Mouse (Mus musculus) heart, adult 8-10 months (tissue): Measurements from ENCODE around the gene Slc6a16. TPM values are rescaled to one million over a fixed set of nuclear protein-coding genes. Genes with fewer than 3 reads are reported as not detected.

ENCODE experiments used
- DNase-seq: peaks from one replicate; pipeline ENCODE4 v3.0.0; 2022; ENCODE audit warnings: low spot score
- total RNA-seq, 4 experiments: library from RNA; stranded (reverse); gene quantifications; 2 replicates each; pipeline ENCODE4 v1.2.4; 2022

The Slc6a16 gene
- total RNA-seq, 4 experiments from 2014 or later, result not detected

DNA sequence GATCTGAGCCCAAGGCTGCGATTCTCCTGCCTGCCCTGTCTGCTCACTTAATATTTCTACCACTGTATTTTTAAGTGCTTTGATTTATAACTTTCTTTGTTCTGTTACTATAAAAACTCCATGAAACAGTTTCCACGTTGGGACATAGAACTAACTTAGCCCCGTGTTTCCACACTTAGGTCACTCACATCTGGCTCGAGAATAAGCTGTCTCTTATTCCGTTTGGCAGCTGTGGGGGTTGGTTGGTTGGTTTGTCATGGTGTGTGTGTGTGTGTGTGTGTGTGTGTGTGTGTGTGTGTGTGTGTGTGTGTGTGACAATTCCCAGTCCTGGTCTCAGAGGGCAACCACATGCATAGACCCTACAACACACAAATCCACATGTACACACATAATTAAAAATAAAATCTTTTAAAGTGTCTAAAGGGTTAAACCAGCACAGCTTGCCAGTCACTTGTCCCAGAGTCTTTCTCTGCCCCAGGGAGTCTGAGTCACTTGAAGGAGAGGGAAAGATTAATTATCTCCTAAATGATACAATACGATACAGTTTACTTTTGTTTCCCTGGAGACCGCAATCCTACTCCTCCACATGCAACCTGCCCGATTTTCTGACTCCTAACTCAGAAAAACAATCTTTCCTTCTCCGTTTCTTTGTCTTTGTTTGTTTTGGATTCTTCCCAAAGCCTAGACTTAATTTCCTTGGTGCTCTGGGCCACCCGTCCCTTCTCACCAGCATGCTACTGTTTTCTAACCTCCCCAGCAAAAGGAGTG is 72.0 kb downstream of the Slc6a16 start:
- no peak for DNase-seq

DNA sequence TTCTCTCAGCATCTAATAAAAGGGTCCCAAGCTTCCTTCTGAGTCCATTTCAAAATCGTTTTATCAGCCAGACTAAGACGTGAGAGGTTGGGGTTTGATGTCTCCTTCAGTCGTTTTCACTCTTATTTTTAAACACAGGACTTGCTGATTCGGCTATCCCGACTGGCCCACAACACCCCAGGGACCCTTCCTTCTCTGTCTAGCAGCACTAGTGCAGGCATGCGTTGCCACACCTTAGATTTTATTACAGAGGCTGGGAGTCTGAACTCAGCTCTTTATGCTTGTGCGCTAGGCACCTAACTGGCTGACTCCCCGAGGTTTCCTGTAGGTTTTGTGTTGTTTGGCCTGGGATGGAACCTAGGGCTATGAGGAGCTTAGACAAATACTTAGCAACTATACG is 72.6 kb downstream of the Slc6a16 start:
- DNase-seq, result no peak

- no peak for DNase-seq
Observed at GRCm38 (mm10) chr7:45315182-45315701, 74.4 kb downstream of the Slc6a16 start.

GRCm38 (mm10) chr7:45316536-45316935 is 75.7 kb downstream of the Slc6a16 start:
- DNase-seq, result no peak

DNA sequence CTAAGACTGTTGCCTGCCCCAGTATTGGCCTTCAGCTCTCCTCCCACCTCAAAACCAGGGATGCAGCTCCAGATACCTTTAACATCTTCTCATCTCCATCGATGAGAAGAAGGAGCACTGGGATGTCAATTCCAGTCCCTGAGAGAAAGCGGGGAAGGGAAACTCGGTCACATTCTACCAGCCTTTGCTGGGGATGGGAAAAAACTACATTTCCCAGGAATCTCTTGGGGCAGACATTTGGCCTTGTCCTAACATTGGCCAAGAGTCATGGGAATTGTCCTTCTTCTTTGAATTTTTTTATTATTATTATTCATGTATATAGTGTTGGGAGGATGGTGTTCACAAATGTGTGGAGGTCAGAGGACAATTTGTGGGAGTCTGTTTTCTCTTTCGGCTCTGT is 81.4 kb downstream of the Slc6a16 start:
- no peak for DNase-seq

Other genes starting within 250 kb of the Slc6a16 start
- gene Irf3, start 243.4 kb upstream of the Slc6a16 start, total RNA-seq, result 10 to 100 TPM; 23.2 to 31.9 (median 27.0) TPM
- 10 to 100 TPM in 3 of 4 experiments, 1 to 10 TPM in 1; 8.6 to 13.5 (median 11.0) TPM for gene Bcl2l12, start 242.4 kb upstream of the Slc6a16 start, total RNA-seq
- gene Scaf1, start 224.7 kb upstream of the Slc6a16 start, total RNA-seq, result 10 to 100 TPM; 46.8 to 56.2 (median 49.7) TPM
- 10 to 100 TPM; 40.2 to 49.8 (median 44.1) TPM for gene Rras, start 223.1 kb upstream of the Slc6a16 start, total RNA-seq
- 10 to 100 TPM; 22.4 to 26.3 (median 24.9) TPM for gene Prr12, start 188.2 kb upstream of the Slc6a16 start, total RNA-seq
- 10 to 100 TPM; 30.6 to 33.8 (median 32.7) TPM for gene Nosip, start 178.7 kb upstream of the Slc6a16 start, total RNA-seq
- gene Prrg2, start 178.4 kb upstream of the Slc6a16 start, total RNA-seq, result 1 to 10 TPM; 5.6 to 7.8 (median 6.7) TPM
- gene Rcn3, start 148.9 kb upstream of the Slc6a16 start, total RNA-seq, result 10 to 100 TPM; 17.8 to 27.4 (median 21.4) TPM
- 10 to 100 TPM; 65.6 to 77.1 (median 67.5) TPM for gene Fcgrt, start 137.2 kb upstream of the Slc6a16 start, total RNA-seq
- 100 to 1,000 TPM; 572 to 626 (median 604) TPM for gene Rps11, start 116.6 kb upstream of the Slc6a16 start, total RNA-seq
- 100 to 1,000 TPM; 580 to 769 (median 686) TPM for gene Rpl13a, start 112.3 kb upstream of the Slc6a16 start, total RNA-seq
- 1 to 10 TPM in 1 of 4 experiments, not detected in 3; 1.7 TPM for gene Gm45713, start 104.9 kb upstream of the Slc6a16 start, total RNA-seq
- gene Flt3l, start 104.7 kb upstream of the Slc6a16 start, total RNA-seq, result 1 to 10 TPM; 6.1 to 7.9 (median 6.5) TPM
- 10 to 100 TPM; 40.4 to 50.5 (median 48.0) TPM for gene Pih1d1, start 86.8 kb upstream of the Slc6a16 start, total RNA-seq
- gene Aldh16a1, start 86.5 kb upstream of the Slc6a16 start, total RNA-seq, result 10 to 100 TPM; 24.9 to 36.9 (median 29.2) TPM
- 10 to 100 TPM; 32.0 to 50.7 (median 41.1) TPM for gene Slc17a7, start 77.1 kb upstream of the Slc6a16 start, total RNA-seq
- gene Gfy, start 61.5 kb upstream of the Slc6a16 start, total RNA-seq, result not detected
- gene Pth2, start 60.1 kb upstream of the Slc6a16 start, total RNA-seq, result not detected
- not detected for gene Ccdc155, start 36.2 kb upstream of the Slc6a16 start, total RNA-seq
- not detected for gene Dkkl1, start 28.9 kb upstream of the Slc6a16 start, total RNA-seq
- gene Tead2, start 25.3 kb upstream of the Slc6a16 start, total RNA-seq, result 10 to 100 TPM in 1 of 4 experiments, 1 to 10 TPM in 3; 6.2 to 10.4 (median 8.0) TPM
- 1 to 10 TPM; 2.1 to 5.8 (median 3.0) TPM for gene Cd37, start 2.0 kb upstream of the Slc6a16 start, total RNA-seq
- gene Slc6a21, start 36.4 kb downstream of the Slc6a16 start, total RNA-seq, result not detected
- gene Trpm4, start 92.7 kb downstream of the Slc6a16 start, total RNA-seq, result 10 to 100 TPM; 23.8 to 36.3 (median 25.4) TPM
- 1,000 to 10,000 TPM; 1,032 to 1,216 (median 1,081) TPM for gene Hrc, start 94.2 kb downstream of the Slc6a16 start, total RNA-seq
- under 1 TPM; 0.11 to 0.33 (median 0.20) TPM for gene Ppfia3, start 125.9 kb downstream of the Slc6a16 start, total RNA-seq
- gene Lin7b, start 129.5 kb downstream of the Slc6a16 start, total RNA-seq, result 1 to 10 TPM; 1.0 to 1.5 (median 1.3) TPM
- 100 to 1,000 TPM in 1 of 4 experiments, 10 to 100 TPM in 3; 68.3 to 107 (median 86.7) TPM for gene Snrnp70, start 154.7 kb downstream of the Slc6a16 start, total RNA-seq
- gene Kcna7, start 164.6 kb downstream of the Slc6a16 start, total RNA-seq, result 1 to 10 TPM; 5.5 to 8.0 (median 6.9) TPM
- gene Ntf5, start 172.6 kb downstream of the Slc6a16 start, total RNA-seq, result under 1 TPM; 0.30 to 0.50 (median 0.36) TPM
- gene Lhb, start 179.7 kb downstream of the Slc6a16 start, total RNA-seq, result not detected
- 100 to 1,000 TPM; 106 to 122 (median 112) TPM for gene Gys1, start 193.8 kb downstream of the Slc6a16 start, total RNA-seq
- 10 to 100 TPM; 23.1 to 31.5 (median 26.8) TPM for gene Ruvbl2, start 197.0 kb downstream of the Slc6a16 start, total RNA-seq
- 100 to 1,000 TPM; 164 to 329 (median 254) TPM for gene Ftl1, start 218.8 kb downstream of the Slc6a16 start, total RNA-seq
- 10 to 100 TPM; 24.3 to 26.9 (median 26.2) TPM for gene Bax, start 225.8 kb downstream of the Slc6a16 start, total RNA-seq
- gene Tulp2, start 240.8 kb downstream of the Slc6a16 start, total RNA-seq, result not detected
- 1 to 10 TPM; 3.8 to 8.5 (median 7.6) TPM for gene Gm45808, start 245.7 kb downstream of the Slc6a16 start, total RNA-seq
- 10 to 100 TPM; 10.2 to 12.8 (median 11.5) TPM for gene Dhdh, start 247.7 kb downstream of the Slc6a16 start, total RNA-seq